Mouse (Mus musculus): ENCODE results near the gene Crybb1.
A peak's percentile ranks its signal among the peaks of the same experiment; 100 is the strongest.

The Crybb1 gene

DNA sequence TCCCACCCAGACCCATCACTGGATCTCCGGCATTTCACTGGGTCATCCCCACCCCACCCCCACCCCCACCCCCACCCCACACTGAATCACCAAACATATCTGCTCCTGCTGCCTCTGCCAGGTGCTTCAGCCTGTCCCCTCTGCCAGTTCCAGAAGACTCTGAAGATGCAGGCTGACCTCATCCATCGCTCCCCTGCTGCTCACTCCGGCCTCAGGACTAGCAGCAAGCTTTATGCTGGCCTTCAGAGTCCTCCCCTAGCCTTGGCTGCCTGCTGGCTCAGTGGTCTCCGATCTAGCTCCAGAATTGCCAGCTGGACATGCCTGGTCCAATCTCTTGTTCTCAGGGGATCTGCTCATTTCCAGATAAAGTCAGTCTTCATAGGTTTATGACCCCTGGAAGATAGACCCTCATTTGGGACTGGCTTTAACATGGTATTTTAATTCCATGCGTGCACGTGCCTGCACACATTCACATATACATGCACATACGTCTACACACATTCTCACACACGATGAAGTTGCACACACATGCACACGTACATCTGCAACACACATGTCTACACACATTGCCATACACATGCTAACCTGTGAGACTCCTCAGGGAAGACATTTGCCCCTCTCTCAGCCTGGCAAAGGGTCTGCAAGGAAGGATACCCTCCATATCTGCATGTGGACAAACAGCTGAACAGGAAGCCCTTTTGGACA, 17.6 kb upstream of the Crybb1 start:
- no peak for DNase-seq

DNA sequence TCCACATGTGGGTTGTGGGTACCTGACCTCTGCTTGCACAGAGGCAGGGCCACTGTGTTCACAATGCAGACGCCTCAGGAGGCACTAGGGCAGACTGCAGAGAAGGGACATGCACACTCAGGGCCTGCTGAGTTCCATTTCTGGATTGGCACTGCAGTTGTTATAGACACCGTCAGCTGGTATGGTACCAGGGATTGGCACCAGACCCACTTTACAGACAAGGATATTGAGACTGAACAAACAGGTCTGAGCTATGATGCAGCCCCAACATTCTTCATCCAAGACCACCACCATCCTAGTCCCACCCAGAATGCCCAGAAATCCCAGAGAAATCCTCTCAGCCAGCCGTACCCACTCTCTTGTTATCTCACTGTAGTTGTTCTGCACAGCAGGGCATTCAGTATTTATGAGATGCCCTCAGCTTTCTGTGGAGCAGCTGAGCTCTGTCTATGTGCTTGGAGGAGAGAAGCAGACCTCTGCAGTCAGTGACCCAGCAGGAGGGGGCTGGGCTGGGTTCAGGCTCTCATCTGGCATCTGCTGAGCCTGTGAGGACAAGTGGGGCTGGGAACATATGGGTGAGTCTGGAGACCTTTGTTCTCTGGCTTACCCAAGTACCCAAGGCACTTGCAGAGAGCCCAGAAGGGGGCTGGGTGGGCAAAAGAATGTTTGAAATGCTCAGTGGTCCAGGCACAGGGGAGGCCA, 16.7 kb upstream of the Crybb1 start:
- DNase-seq: no peak

DNA sequence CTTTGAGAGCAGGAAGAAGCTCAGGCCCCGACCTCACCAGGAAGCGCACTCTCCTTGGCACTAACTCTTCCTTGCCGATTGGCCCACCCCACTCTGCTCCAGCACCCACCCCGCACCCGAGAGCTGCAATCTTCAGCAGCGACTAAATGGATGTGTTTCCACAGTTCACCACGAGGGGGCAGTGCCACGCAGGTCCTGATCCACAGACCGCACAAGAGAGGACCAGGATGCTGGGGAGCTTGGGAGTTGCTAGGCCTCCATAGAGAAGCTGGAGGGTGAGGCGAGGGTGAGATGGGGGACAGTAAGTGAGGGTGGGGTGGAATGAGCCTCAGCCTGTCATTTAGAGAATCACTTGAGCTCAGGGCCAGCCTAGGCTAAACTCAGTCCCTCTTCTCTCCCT, 14.9 kb upstream of the Crybb1 start:
- DNase-seq: peak; percentile 91

DNA sequence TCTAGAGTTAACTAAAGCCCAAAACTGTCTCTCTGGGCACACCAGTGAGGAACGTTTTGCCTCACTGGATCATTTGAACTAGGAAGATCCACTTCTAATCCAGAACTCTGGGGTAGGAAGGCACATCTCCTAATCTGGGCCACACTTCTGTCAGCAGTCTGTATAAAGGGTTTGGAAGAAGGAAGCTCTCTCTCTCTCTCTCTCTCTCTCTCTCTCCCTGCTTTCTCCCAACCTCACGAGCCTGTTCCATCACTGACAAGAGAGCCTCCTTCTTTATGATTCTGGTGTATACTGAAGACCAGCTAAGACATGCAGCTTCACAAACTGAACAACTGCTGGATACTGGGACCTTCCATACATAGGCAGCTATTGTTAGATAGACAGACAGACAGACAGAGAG, 13.8 kb upstream of the Crybb1 start:
- no peak for DNase-seq

DNA sequence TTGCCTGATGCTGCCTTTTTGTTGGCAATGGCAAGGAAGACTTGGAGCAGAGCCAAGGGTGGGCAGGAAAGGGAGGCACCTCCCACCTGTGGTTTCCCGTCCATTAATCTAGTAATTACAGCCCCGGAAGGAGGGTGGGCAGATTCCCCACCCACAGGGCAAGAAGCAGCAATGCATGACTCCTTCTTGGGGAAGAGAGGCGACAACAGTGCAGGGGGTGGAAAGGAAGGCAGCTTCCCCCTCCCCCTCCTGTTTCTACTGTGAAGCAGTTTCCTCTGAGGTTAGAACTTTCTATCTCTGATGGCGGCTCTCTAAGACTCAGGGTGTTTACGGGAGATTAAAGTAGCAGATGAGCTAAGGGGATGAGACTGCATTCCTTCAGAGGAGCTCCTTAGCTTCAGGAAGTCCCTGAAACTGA, 13.2 kb upstream of the Crybb1 start:
- DNase-seq: peak; percentile 81

DNA sequence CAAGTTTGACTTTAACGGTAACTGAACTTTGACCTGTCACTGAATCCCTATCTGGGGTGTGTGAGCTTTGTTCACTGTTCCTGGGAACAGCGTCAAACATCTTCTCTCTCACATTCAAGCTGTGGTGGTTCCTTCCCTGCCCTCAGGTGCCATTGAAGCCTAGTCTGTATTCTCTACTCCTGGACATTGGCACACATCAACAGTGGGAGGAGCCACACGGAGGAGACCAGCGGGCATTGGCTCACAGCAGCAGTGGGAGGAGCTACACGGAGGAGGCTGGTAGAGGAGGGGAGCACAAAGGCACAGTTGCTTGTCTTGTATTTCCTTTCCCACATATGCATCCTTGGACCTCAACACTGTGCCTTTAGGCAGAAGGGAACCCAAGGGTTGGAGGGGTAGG, 12.6 kb upstream of the Crybb1 start:
- no peak for DNase-seq

DNA sequence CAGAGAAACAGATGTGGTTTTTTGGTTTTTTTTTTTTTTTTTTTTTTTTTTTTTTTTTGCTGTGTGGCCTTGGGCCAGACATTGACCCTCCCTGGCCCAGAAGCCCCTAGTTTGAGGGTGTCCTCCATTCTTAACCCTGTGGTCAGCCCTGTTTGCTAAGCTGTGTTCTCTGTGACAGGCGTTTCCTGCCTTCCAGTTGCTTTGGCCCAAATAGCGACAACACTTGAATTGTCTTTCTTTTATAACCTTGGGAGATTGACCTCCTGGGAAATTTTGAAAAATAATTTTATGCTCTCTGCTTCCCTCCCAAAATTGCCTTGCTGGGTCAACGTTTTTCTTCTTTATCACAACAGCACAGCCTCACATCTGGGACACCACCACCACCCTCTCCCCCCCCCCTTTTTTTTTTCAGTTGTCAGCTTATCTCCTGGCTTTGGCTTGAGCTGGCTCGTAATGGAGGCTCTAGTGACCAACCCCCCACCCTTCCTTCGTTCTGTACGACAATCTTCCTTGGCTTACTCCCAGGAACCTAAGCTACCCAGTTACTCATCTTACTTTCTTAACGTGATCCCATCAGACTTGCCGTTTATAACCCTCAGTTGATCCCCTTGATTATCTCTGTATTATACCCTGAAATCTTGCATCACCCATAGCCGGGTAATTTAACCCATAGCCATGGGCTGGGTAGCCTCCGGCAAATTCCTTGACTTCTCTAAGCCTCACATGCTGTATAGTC, 11.9 kb upstream of the Crybb1 start:
- DNase-seq: peak; percentile 58

DNA sequence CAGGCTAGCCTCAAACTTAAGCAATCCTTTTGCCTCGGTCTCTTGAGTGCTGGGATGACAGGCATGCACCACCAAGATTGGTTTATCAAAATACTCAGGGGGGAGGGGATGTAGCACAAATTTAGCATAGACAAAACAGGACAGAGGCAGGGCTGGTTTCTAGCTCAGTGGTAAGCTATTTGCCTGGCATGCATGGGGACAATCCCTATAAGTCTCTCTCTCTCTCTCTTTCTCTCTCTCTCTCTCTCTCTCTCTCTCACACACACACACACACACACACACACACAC, 11.4 kb upstream of the Crybb1 start:
- no peak for DNase-seq

DNA sequence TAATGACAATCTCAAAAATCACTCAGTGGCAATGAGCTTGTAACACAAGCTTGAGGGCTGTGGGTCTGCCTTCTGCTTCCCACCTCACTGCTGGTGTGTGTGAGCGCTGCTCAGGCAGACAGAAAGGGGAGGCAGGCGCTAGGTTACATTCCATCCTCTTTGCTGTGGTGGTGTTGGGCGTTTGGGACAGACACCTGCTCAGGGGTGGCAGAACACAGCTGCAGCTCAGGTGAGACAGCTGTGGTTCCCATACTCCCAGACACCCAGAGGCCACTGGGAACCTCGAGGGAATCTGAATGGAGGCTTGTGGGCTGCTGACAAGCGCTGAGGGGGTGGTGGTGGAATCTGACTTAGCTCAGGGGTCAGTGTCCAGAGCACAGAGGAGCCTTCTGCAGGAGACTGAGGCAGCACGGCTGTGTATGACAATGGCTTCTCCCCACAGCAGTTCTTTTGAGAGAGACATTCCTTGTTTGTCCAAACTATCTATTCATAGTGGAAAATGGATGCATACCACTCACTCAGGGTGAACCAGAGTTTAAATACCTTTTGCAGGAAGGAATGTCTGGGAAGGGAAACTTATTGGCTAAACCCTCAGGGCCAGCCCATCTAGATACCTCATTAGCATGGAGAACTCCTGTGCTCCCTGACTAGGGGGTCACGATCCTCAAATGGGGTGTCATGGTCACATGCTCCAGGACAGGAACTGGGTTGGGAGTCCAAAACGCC, 10.6 kb upstream of the Crybb1 start:
- no peak for DNase-seq

DNA sequence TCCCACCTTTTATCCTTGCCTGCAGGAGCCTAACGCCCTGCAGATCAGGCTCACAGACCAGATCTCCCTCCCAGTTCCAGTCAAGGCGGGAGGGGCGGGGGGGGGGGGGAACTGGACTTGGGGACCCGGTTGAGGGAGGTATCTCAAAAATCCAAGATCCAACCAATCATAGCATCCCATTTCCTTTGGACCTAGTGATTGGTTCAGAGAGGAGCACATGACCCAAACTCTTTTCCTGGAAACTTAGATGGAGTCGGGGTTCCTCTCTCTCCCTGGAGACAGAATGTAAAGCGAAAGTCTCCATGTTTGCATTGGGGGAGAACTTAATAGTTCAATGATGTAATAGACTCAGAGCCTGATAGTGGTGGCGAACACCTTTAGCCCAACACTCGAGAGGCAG, 8.2 kb upstream of the Crybb1 start:
- DNase-seq: no peak

DNA sequence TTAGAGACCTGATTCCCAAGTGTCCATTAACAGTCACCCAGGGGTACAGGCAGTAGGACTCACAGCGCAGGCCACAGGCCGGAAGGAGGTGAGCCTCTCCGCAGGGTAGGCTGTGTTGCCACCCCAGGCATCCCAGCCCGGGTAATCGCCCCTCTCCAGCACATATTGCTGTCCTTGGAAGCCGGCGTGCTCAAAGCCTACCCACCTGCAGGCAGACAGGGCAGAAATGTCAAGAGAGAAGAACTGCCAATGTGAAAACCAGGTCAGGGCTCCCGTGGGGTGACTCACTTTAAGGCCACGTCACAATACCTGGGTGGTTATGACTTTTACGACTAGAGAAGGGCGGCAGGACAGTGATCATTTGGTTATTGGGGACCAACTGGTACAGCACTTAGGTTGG, 6.5 kb upstream of the Crybb1 start:
- DNase-seq: no peak

DNA sequence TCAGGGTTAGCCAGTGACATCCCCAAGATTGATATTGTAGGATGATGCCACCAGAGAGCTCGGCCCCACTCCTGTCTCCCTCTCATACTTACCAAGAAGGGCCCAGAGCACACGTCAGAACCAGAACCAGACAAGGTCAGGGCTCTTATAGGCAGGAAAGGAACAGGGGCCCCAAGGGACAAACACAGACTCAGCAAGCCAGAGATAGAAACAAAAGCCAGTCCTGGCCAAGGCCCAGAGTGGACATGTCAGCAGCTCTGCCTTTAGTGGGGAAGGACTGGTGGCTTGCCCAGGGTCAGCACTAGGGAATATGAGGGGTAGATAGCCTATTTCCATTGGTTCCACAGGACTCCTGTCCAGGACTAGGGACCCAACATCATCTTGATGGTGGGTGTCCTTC, 3.2 kb upstream of the Crybb1 start, which contains the start of gene Cryba4:
Gene Cryba4, minus strand, starts transcription at position 119 of the 400 bp plus-strand sequence.
- peak; percentile 52 for DNase-seq

DNA sequence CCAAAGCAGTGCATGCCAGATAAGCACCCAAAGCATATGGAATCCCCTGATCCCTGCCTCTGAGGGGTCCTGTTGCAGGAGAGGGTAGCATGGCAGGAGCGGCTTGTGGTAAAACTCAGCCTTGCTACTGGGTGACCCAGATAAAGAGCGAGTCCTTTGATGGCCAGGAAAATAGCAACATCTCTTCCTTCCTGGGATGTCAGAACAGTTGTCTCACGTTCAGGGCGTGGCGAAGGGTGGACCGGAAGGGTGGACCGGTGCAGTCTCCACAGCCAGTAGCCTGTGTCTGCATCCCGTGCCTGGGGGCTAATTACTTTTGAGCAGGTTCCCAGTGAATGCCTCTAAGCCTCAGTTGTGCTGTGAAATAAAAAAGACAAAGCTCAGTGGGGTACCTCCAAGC, 2.4 kb upstream of the Crybb1 start:
- peak; percentile 66 for DNase-seq

DNA sequence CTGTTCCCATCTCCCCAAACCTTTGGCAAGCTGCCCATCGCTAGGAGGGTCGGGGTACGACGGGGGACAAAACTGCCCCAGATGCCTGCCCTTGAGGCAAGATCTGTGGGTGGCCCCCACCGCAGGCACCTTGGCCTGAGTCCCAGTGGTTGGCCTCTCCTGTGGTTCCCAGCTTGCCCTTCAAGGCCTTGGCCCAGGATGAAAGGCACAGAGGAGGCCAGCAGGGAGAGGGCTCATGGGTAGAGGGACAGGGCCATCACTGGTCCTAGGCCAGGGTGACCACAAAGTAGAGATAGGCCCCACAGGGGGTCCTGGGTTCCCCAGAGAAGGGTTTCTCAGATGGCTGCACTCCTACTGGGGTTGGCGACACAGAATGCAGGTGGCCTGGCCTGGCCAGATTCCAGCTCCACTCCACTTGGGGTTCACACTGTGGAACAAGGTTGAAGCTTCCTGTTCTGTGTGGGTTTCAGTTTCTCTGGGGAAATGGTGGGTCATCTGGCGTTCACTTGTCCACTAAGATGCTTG, 1.3 kb upstream of the Crybb1 start:
- DNase-seq: peak; percentile 43

DNA sequence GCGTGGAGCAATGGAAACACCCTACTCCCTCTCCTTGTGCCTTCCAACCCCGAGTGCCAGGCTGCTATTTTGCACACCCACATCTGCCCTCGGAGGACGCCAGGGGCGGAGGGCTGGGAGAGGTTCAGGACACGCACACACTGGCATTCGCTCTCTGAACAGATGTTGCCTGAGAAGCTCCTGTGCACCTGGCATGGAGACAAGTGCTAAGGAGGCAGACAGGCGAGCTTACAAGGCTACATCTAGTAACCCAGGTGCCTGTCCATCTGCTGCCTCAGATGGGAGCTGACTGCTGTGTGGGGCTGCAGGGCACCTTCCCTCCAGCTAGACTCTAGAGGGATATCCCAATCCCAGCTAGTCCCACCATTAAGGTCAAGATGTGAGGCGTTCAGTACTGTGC, 842 bp downstream of the Crybb1 start:
- DNase-seq: no peak

DNA sequence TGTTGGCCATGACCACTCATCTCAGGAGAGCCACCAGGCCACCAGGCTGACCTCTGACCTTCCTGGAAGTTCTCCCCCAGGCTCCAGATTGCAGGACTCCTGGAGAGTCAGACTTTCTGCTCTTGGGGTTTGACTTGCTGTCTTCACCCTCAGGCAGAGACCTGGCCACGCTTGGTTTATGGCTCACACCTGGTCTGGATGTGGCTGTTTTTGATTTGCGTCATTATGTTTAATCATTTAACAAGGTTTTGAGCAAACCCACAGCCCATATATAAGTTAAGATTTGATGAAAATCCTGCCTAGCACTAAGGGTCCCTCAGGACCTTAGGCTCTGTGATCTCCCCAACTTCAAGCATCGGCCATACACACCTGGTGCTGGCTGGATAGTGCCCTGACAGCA, 2.3 kb downstream of the Crybb1 start:
- no peak for DNase-seq

DNA sequence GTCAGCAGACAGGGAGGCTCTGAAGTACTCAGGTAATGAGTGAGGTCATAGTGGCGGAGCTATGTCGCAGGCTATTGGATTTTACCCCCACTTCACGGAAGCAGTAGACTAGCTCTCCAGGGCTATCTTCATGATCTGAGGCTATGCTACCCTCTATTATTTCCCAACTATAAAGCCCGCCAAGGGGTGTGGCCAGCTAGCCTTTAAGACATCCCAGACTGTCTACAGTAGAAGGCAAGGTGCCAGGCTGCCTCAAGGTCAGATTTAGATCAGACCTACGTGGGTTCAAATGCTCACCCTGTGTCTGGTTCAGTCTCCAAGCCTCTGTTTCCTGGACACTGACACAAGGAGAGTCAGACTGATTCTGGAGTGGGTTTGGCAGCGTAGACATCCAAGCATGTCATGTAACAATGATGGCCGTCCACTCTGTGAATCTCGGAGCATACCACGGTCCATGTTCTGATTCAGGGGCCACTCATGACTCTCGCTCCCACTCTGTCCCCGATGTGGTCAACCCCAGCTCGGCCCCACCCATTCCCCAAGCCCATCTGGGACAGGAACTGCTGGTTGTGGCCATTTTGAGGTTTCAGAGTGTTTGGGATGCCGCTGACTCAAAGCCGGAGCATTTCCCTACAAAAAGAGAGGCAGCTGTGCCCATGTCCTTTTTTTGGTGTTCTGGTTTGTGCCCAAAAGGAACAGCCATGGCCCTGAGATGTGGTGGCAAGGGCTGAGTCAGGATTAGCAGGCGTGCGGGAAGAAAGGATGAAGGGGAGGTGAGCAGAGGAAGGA, 4.4 kb downstream of the Crybb1 start:
- no peak for DNase-seq

DNA sequence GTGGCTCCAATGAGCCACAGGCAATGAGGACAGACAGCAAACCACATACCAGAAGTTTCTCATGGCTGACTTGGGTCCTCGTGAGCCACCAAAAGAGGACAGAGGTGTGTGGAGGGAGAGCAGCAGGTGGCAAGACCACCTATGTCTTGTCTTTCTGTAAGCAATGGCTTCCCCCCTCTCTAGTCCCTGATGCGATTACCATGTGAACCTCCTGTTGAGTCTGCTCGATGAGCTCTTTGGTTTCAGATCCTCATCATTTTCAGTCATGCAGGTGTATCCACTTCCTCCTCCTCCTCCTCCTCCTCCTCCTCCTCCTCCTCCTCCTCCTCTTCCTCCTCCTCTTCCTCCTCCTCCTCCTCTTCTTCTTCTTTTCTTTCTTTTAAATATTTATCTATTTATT, 5.2 kb downstream of the Crybb1 start:
- DNase-seq: no peak

DNA sequence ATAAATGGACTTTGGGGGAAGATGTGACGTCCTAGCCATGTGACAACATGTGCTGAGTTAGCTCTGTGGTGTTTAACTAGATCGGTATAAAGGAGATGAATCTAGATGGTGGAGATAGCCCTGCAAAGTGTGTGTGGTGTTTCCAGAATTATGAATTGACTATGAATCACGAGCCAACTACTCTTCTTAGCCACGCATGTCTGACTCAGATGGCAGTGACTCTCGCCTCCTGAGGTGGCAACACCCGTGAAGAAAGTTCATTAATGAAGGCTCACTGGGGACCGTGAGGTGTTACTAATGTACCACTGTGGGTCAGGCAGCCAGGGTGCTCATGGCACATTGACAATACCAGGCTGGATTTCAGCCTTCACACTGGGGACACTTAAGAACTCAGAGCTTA, 8.5 kb downstream of the Crybb1 start:
- no peak for DNase-seq

DNA sequence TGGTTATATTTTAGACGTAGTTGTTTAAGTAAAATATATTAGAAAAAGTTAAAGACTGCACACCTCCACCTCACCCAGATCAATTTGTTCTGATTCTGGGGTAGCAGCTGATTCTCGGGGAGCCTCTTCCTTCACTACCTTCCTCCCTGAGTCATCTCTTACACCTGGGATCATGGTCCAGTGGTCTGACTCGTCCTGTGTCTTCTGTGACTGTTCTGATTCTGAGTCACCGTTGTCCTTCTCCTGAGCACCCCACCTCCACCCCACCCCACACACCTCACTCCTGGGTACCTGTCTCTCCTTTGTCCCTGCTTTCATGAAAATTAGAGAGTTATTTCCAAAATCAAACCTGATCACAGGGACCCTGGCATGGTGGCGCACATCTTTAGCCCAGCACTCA, 9.5 kb downstream of the Crybb1 start:
- no peak for DNase-seq

DNA sequence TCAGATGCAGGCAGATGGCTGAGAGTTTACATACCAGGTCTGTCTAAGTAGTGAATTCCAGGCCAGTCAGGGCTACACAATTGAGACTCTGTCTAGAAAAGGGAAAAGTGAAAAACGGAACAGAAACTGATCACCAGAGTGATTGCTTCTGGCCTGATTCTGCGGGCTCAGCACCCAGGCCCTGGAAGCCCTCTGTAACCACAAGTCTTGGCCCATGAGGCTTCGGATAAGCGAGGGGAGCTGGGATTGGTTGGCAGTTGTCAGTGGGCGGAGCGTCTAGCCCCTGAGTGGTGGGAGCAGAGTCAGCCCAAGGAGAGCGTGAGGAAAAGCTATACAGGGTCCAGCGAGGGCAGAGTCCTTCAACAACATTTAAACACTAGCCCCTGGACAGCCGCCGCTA, 9.9 kb downstream of the Crybb1 start:
- no peak for DNase-seq

DNA sequence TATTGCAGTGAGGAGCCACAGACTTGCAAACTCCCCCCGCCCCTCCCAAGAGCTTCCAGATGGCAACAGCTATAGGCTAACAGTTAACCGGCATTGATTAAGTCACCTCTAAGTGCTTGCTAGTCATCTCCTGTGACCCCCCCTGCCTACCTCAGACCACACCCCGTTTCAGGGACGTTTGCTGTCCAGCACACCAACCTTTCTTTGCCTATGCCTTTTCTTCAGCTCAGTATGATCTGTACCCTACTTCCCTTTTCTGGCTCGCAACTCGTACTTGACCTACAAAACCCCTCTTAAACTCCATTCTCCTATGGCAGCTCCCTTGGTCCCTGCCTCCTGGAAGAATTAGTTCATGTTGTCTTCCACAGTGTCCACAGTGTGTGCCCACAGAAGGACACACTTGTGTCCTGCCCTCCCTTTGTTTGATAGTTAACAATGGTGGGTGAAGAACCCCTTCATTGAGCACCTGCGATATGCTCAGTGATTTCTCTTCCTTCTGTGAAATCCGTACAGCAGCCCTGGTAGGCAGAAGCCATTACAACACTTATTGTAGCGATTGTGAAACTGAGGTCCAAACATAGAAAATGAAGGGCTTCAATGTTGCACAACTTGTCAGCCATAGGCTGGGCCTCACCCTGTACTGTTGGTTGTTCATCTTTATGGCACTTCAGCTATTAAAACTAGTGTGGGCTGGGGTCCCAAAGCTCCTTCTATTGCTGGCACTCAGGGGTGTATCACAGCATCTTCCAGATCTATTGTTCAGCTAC, 10.6 kb downstream of the Crybb1 start:
- DNase-seq: no peak
